Mouse (Mus musculus): ENCODE measurements around the gene Enox2.

- TF ChIP-seq POLR2A (IDR thresholded peaks at IDR 0.05; ENCODE audit: borderline replicate concordance, extremely low read depth, low read depth, low read length) (no peak), CTCF (IDR thresholded peaks at IDR 0.05; ENCODE audit: insufficient read depth, low read length) (no peak)
Observed at GRCm38 (mm10) chrX:49009746-49010145, 278.3 kb downstream of the Enox2 start.
